Mouse (Mus musculus): ENCODE data around the gene Clps. TPM values are rescaled to one million over a fixed set of nuclear protein-coding genes. Genes with fewer than 3 reads are reported as not detected.
A peak's percentile ranks its signal among the peaks of the same experiment; 100 is the strongest.

Clps gene
- total and polyA plus RNA-seq, 3 experiments: not detected

GRCm38 (mm10) chr17:28590596-28590995, 30.0 kb upstream of the Clps start:
- Histone ChIP-seq H3K79me2 (ENCODE audit: control insufficient read depth, insufficient read depth, low read length, poor library complexity) (no peaks in the 10 kb centered on the region), H3K27ac (ENCODE audit: control insufficient read depth, low read depth, low read length) (no peak overlapping the region), H3K4me1 (ENCODE audit: control insufficient read depth in 1 of 2, insufficient read depth in 2 of 2, low read length in 2 of 2) (peaks cover 30 to 32% of the 10 kb centered on the region in 2 experiments), H3K4me3 (ENCODE audit: control insufficient read depth in 1 of 2, insufficient read depth in 1 of 2, low read depth in 2 of 2, low read length in 2 of 2) (no peak overlapping the region), H3K36me3 (ENCODE audit: control insufficient read depth in 1 of 2, insufficient read depth in 2 of 2, low read length in 2 of 2) (peaks cover 29 to 47% of the 10 kb centered on the region in 2 experiments), H3K27me3 (ENCODE audit: control insufficient read depth in 1 of 2, insufficient read depth in 2 of 2, low read length in 2 of 2) (no peaks in the 10 kb centered on the region), H3K9ac (ENCODE audit: control insufficient read depth, low read depth, low read length, poor library complexity, severe bottlenecking) (no peak overlapping the region), H3K9me3 (replicated peaks; ENCODE audit: insufficient read depth, low read length) (no peaks in the 10 kb centered on the region)
- peak; percentile 55 for DNase-seq (ENCODE audit: low read depth, low spot score)
- TF ChIP-seq USF1 (IDR thresholded peaks at IDR 0.05; ENCODE audit: low read depth, low read length) (no peak), TAL1 (IDR thresholded peaks at IDR 0.05; ENCODE audit: low read length) (no peak), GATA1 (IDR thresholded peaks at IDR 0.05; ENCODE audit: low read depth, low read length) (no peak), KAT2A (conservative IDR thresholded peaks at IDR 0.05; ENCODE audit: low read depth, low read length) (no peak), MYB (IDR thresholded peaks at IDR 0.05; ENCODE audit: low read depth, low read length) (no peak), UBTF (IDR thresholded peaks at IDR 0.05; ENCODE audit: borderline replicate concordance, insufficient read depth, low read depth, low read length) (no peak), MEF2A (IDR thresholded peaks at IDR 0.05; ENCODE audit: extremely low read depth, insufficient replicate concordance, low read depth, low read length, poor library complexity, severe bottlenecking) (no peak), MXI1 (IDR thresholded peaks at IDR 0.05; ENCODE audit: low read depth, low read length) (peak; percentile 85), SMC3 (IDR thresholded peaks at IDR 0.05; ENCODE audit: low read depth, low read length) (no peak), ETS1 (IDR thresholded peaks at IDR 0.05; ENCODE audit: low read depth, low read length) (peak; percentile 47), CTCF (IDR thresholded peaks at IDR 0.05 in 2 of 3, conservative IDR thresholded peaks at IDR 0.05 in 1 of 3; ENCODE audit: control insufficient read depth in 1 of 3, insufficient read depth in 1 of 3, low read depth in 2 of 3, low read length in 3 of 3, poor library complexity in 1 of 3, severe bottlenecking in 1 of 3) (no peak), SIN3A (IDR thresholded peaks at IDR 0.05; ENCODE audit: low read length) (peak; percentile 90), RAD21 (IDR thresholded peaks at IDR 0.05; ENCODE audit: low read depth, low read length) (no peak)

DNA sequence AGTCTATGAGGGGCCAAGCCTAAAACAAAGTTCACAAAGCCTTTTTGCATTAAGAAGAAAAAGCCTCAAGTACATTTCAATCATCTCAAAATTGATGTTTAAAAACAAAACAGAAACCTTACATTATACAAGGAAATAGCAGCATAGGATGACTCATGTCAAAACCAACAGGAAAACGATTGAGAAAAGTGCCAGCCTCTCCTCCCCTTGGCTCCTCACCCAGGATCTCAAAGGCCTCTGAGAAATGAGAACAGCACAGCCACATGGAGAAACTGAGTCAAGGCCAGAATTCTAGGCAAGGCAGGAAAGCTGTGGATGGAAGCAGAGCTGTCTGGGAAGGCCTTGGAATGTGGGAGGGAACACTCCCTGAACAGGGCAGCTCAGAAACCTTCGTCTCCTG, 28.0 kb upstream of the Clps start:
- Histone ChIP-seq H3K9me3 (replicated peaks; ENCODE audit: insufficient read depth, low read length) (no peaks in the 10 kb centered on the region), H3K27ac (ENCODE audit: control insufficient read depth, low read depth, low read length) (no peak overlapping the region), H3K4me3 (ENCODE audit: control insufficient read depth in 1 of 2, insufficient read depth in 1 of 2, low read depth in 2 of 2, low read length in 2 of 2) (no peak overlapping the region), H3K9ac (ENCODE audit: control insufficient read depth, low read depth, low read length, poor library complexity, severe bottlenecking) (no peak overlapping the region), H3K79me2 (ENCODE audit: control insufficient read depth, insufficient read depth, low read length, poor library complexity) (no peaks in the 10 kb centered on the region), H3K4me1 (ENCODE audit: control insufficient read depth in 1 of 2, insufficient read depth in 2 of 2, low read length in 2 of 2) (peaks cover 22 to 35% of the 10 kb centered on the region in 2 experiments), H3K27me3 (ENCODE audit: control insufficient read depth in 1 of 2, insufficient read depth in 2 of 2, low read length in 2 of 2) (no peaks in the 10 kb centered on the region), H3K36me3 (ENCODE audit: control insufficient read depth in 1 of 2, insufficient read depth in 2 of 2, low read length in 2 of 2) (peaks cover 26 to 35% of the 10 kb centered on the region in 2 experiments)
- no peak for TF ChIP-seq ZNF384 (IDR thresholded peaks at IDR 0.05; ENCODE audit: low read depth, low read length)
- no peak for TF ChIP-seq TAL1 (IDR thresholded peaks at IDR 0.05; ENCODE audit: low read length)
- no peak for TF ChIP-seq MAZ (IDR thresholded peaks at IDR 0.05; ENCODE audit: low read depth, low read length)
- no peak for TF ChIP-seq RCOR1 (IDR thresholded peaks at IDR 0.05; ENCODE audit: low read depth, low read length)
- no peak for TF ChIP-seq GABPA (IDR thresholded peaks at IDR 0.05; ENCODE audit: low read depth, low read length)
- TF ChIP-seq CHD1 (IDR thresholded peaks at IDR 0.05; ENCODE audit: low read depth, low read length): no peak
- no peak for TF ChIP-seq GATA1 (IDR thresholded peaks at IDR 0.05; ENCODE audit: low read depth, low read length)
- no peak for TF ChIP-seq TBP (IDR thresholded peaks at IDR 0.05; ENCODE audit: low read depth, low read length)
- TF ChIP-seq ETS1 (IDR thresholded peaks at IDR 0.05; ENCODE audit: low read depth, low read length): no peak
- TF ChIP-seq RAD21 (IDR thresholded peaks at IDR 0.05; ENCODE audit: low read depth, low read length): no peak
- TF ChIP-seq EP300 (IDR thresholded peaks at IDR 0.05; ENCODE audit: low read depth in 1 of 2, low read length in 2 of 2): no peak
- TF ChIP-seq SIN3A (IDR thresholded peaks at IDR 0.05; ENCODE audit: low read length): no peak
- no peak for TF ChIP-seq MEF2A (IDR thresholded peaks at IDR 0.05; ENCODE audit: extremely low read depth, insufficient replicate concordance, low read depth, low read length, poor library complexity, severe bottlenecking)
- TF ChIP-seq USF1 (IDR thresholded peaks at IDR 0.05; ENCODE audit: low read depth, low read length): no peak
- no peak for TF ChIP-seq CHD2 (IDR thresholded peaks at IDR 0.05; ENCODE audit: low read length)
- TF ChIP-seq POLR2AphosphoS5 (IDR thresholded peaks at IDR 0.05; ENCODE audit: borderline replicate concordance, low read depth, low read length): no peak
- no peak for TF ChIP-seq UBTF (IDR thresholded peaks at IDR 0.05; ENCODE audit: borderline replicate concordance, insufficient read depth, low read depth, low read length)
- TF ChIP-seq NRF1 (IDR thresholded peaks at IDR 0.05; ENCODE audit: insufficient read depth, low read depth, low read length, poor library complexity, severe bottlenecking): no peak
- no peak for TF ChIP-seq POLR2A (IDR thresholded peaks at IDR 0.05; ENCODE audit: control insufficient read depth in 1 of 2, insufficient read depth in 1 of 2, low read depth in 1 of 2, low read length in 2 of 2, poor library complexity in 1 of 2)
- no peak for DNase-seq (ENCODE audit: low read depth, low spot score)
